Mouse (Mus musculus) neural tube, embryonic 15.5 days (tissue): Measurements from ENCODE around the gene Iah1. TPM values are rescaled to one million over a fixed set of nuclear protein-coding genes. Genes with fewer than 3 reads are reported as not detected.
A peak's percentile ranks its signal among the peaks of the same experiment; 100 is the strongest.

ENCODE experiments used
- ATAC-seq: fragments of 200-750 bp; cut with Nextera tagmentation; 2 replicates; pipeline ENCODE4 v1.8.0; 2017; ENCODE audit warnings: mild to moderate bottlenecking, moderate TSS enrichment, moderate library complexity; ENCODE audit not compliant: low FRiP score
- H3K27ac ChIP-seq: fragments of 300-500 bp; sonication (generic); replicated peaks from 2 replicates; pipeline ENCODE4 v1.5.1; 2015; ENCODE audit warnings: mild to moderate bottlenecking, inconsistent platforms
- H3K27me3 ChIP-seq: fragments of 300-500 bp; sonication (generic); replicated peaks from 2 replicates; pipeline ENCODE4 v1.6.1; 2015; ENCODE audit warnings: inconsistent platforms
- H3K36me3 ChIP-seq: fragments of 300-500 bp; sonication (generic); 2 replicates; pipeline ENCODE4 v1.6.1; 2015; ENCODE audit warnings: inconsistent platforms
- H3K4me1 ChIP-seq: fragments of 300-500 bp; sonication (generic); 2 replicates; pipeline ENCODE4 v1.6.1; 2015; ENCODE audit warnings: inconsistent platforms
- H3K4me2 ChIP-seq: fragments of 300-500 bp; sonication (generic); 2 replicates; pipeline ENCODE4 v1.6.1; 2015; ENCODE audit warnings: inconsistent platforms, mild to moderate bottlenecking, moderate library complexity
- H3K4me3 ChIP-seq: fragments of 300-500 bp; sonication (generic); replicated peaks from 2 replicates; pipeline ENCODE4 v1.5.1; 2015; ENCODE audit warnings: mild to moderate bottlenecking, inconsistent platforms
- H3K9ac ChIP-seq: fragments of 300-500 bp; sonication (generic); replicated peaks from 2 replicates; pipeline ENCODE4 v1.6.1; 2015; ENCODE audit warnings: mild to moderate bottlenecking, inconsistent platforms
- H3K9me3 ChIP-seq: fragments of 300-500 bp; sonication (generic); replicated peaks from 2 replicates; pipeline ENCODE4 v1.6.1; 2016; ENCODE audit warnings: inconsistent platforms
- WGBS: fragments of 180-500 bp; shearing (Covaris S2); methylation state at CpG from one replicate; pipeline ENCODE4 v1.1.7; 2015; ENCODE audit warnings: mixed read lengths; 5-methylcytosine and 5-hydroxymethylcytosine counted together
- polyA plus RNA-seq: library from polyadenylated mRNA; unstranded; fragments of >200 nt; fragmentation: Nextera tagmentation; extraction: Ambion mirVana; gene quantifications from 2 replicates; pipeline ENCODE4 v1.2.1, GENCODE M21; 2015

The Iah1 gene
- polyA plus RNA-seq, 1 experiment from 2014 or later: 25.9 TPM

- H3K4me1 ChIP-seq: peaks cover 38% of the 10 kb centered on the region
- H3K27ac ChIP-seq: no peak overlapping the region
- no peak overlapping the region for H3K4me2 ChIP-seq
- 83% methylated on average over 6 of the region's 6 CpGs for WGBS
- no peak overlapping the region for H3K9ac ChIP-seq
- H3K4me3 ChIP-seq: no peak overlapping the region
- peaks cover 41% of the 10 kb centered on the region for H3K36me3 ChIP-seq
- H3K9me3 ChIP-seq: no peaks in the 10 kb centered on the region
- no peak for ATAC-seq
- H3K27me3 ChIP-seq: no peaks in the 10 kb centered on the region
Observed at GRCm38 (mm10) chr12:21289651-21290050, 26.5 kb upstream of the Iah1 start.

- Histone ChIP-seq H3K4me1 (no peaks in the 10 kb centered on the region), H3K4me2 (no peak overlapping the region), H3K9ac (no peak overlapping the region), H3K9me3 (no peaks in the 10 kb centered on the region), H3K27ac (no peak overlapping the region), H3K4me3 (no peak overlapping the region), H3K36me3 (peaks cover 87% of the 10 kb centered on the region), H3K27me3 (no peaks in the 10 kb centered on the region)
- 94% methylated on average over 11 of the region's 11 CpGs for WGBS
- ATAC-seq: no peak
Observed at GRCm38 (mm10) chr12:21298856-21299255, 17.3 kb upstream of the Iah1 start.

DNA sequence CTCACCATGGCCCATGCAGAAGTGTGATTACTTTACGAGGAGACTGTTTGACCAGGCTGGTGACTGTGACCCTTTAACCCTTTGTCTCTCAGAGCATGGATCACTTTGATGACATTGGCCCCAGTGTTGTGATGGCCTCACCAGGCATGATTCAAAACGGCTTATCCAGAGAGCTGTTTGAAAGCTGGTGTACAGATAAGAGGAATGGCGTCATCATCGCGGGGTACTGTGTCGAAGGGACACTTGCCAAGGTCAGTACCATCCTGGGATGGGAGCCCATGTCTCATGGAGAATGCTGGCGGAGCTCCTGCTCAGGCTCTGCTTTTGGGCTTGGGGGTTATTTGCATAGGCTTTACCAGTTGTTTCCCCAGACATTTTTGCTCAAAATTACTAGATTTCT is 14.9 kb upstream of the Iah1 start:
- 83% methylated on average over 7 of the region's 7 CpGs for WGBS
- H3K4me2 ChIP-seq: no peak overlapping the region
- H3K4me1 ChIP-seq: no peaks in the 10 kb centered on the region
- H3K9me3 ChIP-seq: no peaks in the 10 kb centered on the region
- H3K27ac ChIP-seq: no peak overlapping the region
- no peaks in the 10 kb centered on the region for H3K27me3 ChIP-seq
- H3K36me3 ChIP-seq: peaks cover 87% of the 10 kb centered on the region
- no peak overlapping the region for H3K9ac ChIP-seq
- ATAC-seq: no peak
- no peak overlapping the region for H3K4me3 ChIP-seq

GRCm38 (mm10) chr12:21301932-21302331 is 14.3 kb upstream of the Iah1 start:
- no peak overlapping the region for H3K4me2 ChIP-seq
- 88% methylated on average over 8 of the region's 8 CpGs for WGBS
- H3K4me3 ChIP-seq: no peak overlapping the region
- no peak overlapping the region for H3K9ac ChIP-seq
- no peaks in the 10 kb centered on the region for H3K27me3 ChIP-seq
- no peaks in the 10 kb centered on the region for H3K4me1 ChIP-seq
- H3K9me3 ChIP-seq: no peaks in the 10 kb centered on the region
- H3K27ac ChIP-seq: no peak overlapping the region
- H3K36me3 ChIP-seq: peaks cover 87% of the 10 kb centered on the region
- no peak for ATAC-seq

DNA sequence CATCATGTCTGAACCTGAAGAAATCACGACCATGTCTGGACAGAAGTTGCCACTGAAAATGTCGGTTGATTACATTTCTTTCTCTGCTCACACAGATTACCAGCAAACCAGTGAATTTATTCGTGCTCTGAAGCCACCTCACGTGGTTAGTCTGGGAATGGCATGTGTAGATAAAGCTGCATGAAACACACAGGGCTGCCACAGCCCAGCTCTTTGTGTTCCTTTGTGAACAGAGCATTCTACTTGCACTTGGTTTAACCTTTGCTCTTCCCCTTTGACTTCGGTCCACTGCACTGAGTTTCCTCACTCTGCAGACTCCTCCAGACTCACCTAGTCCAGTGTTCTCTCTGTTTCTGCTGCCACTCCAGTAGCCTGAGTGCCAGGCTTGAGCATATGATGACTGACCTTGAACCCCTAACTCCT is 13.8 kb upstream of the Iah1 start:
- WGBS: 86% methylated on average over 5 of the region's 5 CpGs
- no peak for ATAC-seq
- no peaks in the 10 kb centered on the region for H3K9me3 ChIP-seq
- no peaks in the 10 kb centered on the region for H3K4me1 ChIP-seq
- no peak overlapping the region for H3K9ac ChIP-seq
- H3K4me2 ChIP-seq: no peak overlapping the region
- H3K27me3 ChIP-seq: no peaks in the 10 kb centered on the region
- H3K4me3 ChIP-seq: no peak overlapping the region
- H3K27ac ChIP-seq: no peak overlapping the region
- H3K36me3 ChIP-seq: peaks cover 87% of the 10 kb centered on the region

GRCm38 (mm10) chr12:21305741-21306140 is 10.4 kb upstream of the Iah1 start:
- H3K27me3 ChIP-seq: no peaks in the 10 kb centered on the region
- H3K27ac ChIP-seq: no peak overlapping the region
- ATAC-seq: no peak
- no peak overlapping the region for H3K4me3 ChIP-seq
- no peaks in the 10 kb centered on the region for H3K4me1 ChIP-seq
- 96% methylated on average over 4 of the region's 4 CpGs for WGBS
- H3K9me3 ChIP-seq: no peaks in the 10 kb centered on the region
- no peak overlapping the region for H3K9ac ChIP-seq
- no peak overlapping the region for H3K4me2 ChIP-seq
- peaks cover 89% of the 10 kb centered on the region for H3K36me3 ChIP-seq

GRCm38 (mm10) chr12:21306721-21307120 is 9.5 kb upstream of the Iah1 start:
- Histone ChIP-seq H3K4me1 (no peaks in the 10 kb centered on the region), H3K4me3 (no peak overlapping the region), H3K9me3 (no peaks in the 10 kb centered on the region), H3K9ac (no peak overlapping the region), H3K4me2 (no peak overlapping the region), H3K27ac (no peak overlapping the region), H3K27me3 (no peaks in the 10 kb centered on the region), H3K36me3 (peaks cover 91% of the 10 kb centered on the region)
- ATAC-seq: no peak
- 94% methylated on average over 4 of the region's 4 CpGs for WGBS

- H3K27ac ChIP-seq: no peak overlapping the region
- peaks cover 11% of the 10 kb centered on the region for H3K4me1 ChIP-seq
- 97% methylated on average over 5 of the region's 5 CpGs for WGBS
- no peak overlapping the region for H3K9ac ChIP-seq
- H3K4me3 ChIP-seq: no peak overlapping the region
- no peaks in the 10 kb centered on the region for H3K27me3 ChIP-seq
- no peak overlapping the region for H3K4me2 ChIP-seq
- no peak for ATAC-seq
- peaks cover 75% of the 10 kb centered on the region for H3K36me3 ChIP-seq
- no peaks in the 10 kb centered on the region for H3K9me3 ChIP-seq
Observed at GRCm38 (mm10) chr12:21312201-21312600, 4.0 kb upstream of the Iah1 start.

DNA sequence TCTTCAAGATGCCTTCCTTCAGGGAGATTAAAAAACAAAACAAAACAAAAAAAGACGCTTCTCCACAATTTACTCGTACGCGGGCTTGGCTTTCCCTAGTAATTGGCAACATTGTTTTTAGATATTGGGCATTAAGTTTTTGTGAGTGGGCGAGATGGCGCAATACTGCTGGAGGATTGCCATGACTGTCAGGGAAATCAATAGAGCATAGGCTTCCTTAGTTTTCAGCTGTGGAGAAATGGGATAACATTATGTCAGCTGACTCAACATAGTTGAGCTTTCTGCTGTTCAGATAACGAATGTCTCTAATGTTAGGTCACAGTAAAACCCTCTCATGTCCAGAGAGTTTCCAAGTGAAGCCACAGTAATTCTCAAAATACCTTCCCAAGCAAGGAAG is 678 bp downstream of the Iah1 start:
- peaks cover 35% of the 10 kb centered on the region for H3K36me3 ChIP-seq
- H3K27ac ChIP-seq: no peak overlapping the region
- peak overlapping the region; percentile 70 for H3K4me3 ChIP-seq
- no peaks in the 10 kb centered on the region for H3K9me3 ChIP-seq
- H3K9ac ChIP-seq: peak overlapping the region; percentile 70
- no peak for ATAC-seq
- H3K4me1 ChIP-seq: peaks cover 13% of the 10 kb centered on the region
- WGBS: 30% methylated on average over 7 of the region's 7 CpGs
- peak overlapping the region; percentile 82 for H3K4me2 ChIP-seq
- H3K27me3 ChIP-seq: no peaks in the 10 kb centered on the region

DNA sequence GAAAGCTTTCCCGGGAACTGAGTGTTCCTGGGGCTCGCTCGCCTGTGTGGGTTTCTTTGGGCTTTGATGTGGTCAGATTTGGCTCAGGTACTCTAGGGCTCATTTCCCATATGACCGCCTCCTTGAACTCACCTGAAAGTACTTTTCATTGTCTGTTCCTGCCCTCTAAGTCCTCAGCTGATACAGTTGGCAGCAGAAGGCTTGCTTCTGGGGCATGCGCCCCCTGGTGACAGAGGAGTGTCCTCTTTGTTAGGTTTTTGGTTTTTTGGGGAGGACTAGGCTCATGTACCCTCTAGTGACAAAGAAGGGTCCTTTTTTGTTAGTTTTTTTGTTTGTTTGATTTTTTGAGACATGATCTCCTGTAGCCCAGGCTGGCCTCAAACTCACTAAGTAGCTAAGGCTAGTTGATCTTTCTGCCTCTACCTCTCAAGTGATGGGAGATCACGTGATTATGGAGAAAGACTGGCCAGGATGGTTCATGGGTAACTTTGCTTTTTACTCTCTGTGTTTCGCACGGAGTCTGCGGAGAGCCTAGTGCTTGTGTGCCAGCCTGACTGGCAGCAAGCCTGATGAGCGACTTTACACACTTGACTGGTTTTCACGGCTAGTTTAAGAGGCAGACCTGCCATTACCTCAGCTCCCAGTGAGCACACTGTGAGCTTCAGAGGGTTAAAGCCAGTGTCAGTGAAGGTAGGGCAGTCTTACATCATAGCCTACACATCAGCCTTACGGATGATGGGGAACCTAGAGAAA is 2.1 kb downstream of the Iah1 start:
- Histone ChIP-seq H3K9me3 (no peaks in the 10 kb centered on the region), H3K36me3 (peaks cover 30% of the 10 kb centered on the region), H3K4me2 (no peak overlapping the region), H3K27ac (no peak overlapping the region), H3K4me1 (peaks cover 13% of the 10 kb centered on the region), H3K4me3 (no peak overlapping the region), H3K27me3 (no peaks in the 10 kb centered on the region), H3K9ac (no peak overlapping the region)
- 68% methylated on average over 12 of the region's 12 CpGs for WGBS
- ATAC-seq: no peak

- ATAC-seq: no peak
- H3K9me3 ChIP-seq: no peaks in the 10 kb centered on the region
- 92% methylated on average over 4 of the region's 4 CpGs for WGBS
- H3K4me1 ChIP-seq: peaks cover 13% of the 10 kb centered on the region
- H3K4me3 ChIP-seq: no peak overlapping the region
- H3K36me3 ChIP-seq: peaks cover 27% of the 10 kb centered on the region
- no peak overlapping the region for H3K9ac ChIP-seq
- no peaks in the 10 kb centered on the region for H3K27me3 ChIP-seq
- H3K27ac ChIP-seq: no peak overlapping the region
- no peak overlapping the region for H3K4me2 ChIP-seq
Observed at GRCm38 (mm10) chr12:21320317-21320716, 4.1 kb downstream of the Iah1 start.

- Histone ChIP-seq H3K4me2 (no peak overlapping the region), H3K4me3 (no peak overlapping the region), H3K9ac (no peak overlapping the region), H3K36me3 (peaks cover 36% of the 10 kb centered on the region), H3K4me1 (peaks cover 6% of the 10 kb centered on the region; the same call in 1 of the 2 replicates), H3K27me3 (no peaks in the 10 kb centered on the region), H3K9me3 (no peaks in the 10 kb centered on the region), H3K27ac (no peak overlapping the region)
- ATAC-seq: no peak
- WGBS: 86% methylated on average over 9 of the region's 9 CpGs
Observed at GRCm38 (mm10) chr12:21321170-21321569, 5.0 kb downstream of the Iah1 start.
